Mouse (Mus musculus) liver, adult 2 months (tissue): ENCODE measurements around the gene Pnrc2.

Experiments
- CTCF ChIP-seq: fragments of 200-500 bp; IDR thresholded peaks from 2 replicates; pipeline ENCODE4 v1.5.1; 2011; ENCODE audit warnings: low read depth, low read length, control low read depth
- POLR2A ChIP-seq: fragments of 200-500 bp; IDR thresholded peaks from 2 replicates; pipeline ENCODE4 v1.6.1; 2011; ENCODE audit warnings: low read length, control low read depth; ENCODE audit not compliant: insufficient read depth; ENCODE audit errors: extremely low read depth

GRCm38 (mm10) chr4:135875546-135875945, 1.9 kb upstream of the Pnrc2 start:
- TF ChIP-seq POLR2A (no peak), CTCF (no peak)
